Mouse (Mus musculus) left cerebral cortex, postnatal 36 days (tissue): Measurements from ENCODE around the gene Atcay. TPM values are rescaled to one million over a fixed set of nuclear protein-coding genes. Genes with fewer than 3 reads are reported as not detected.
"Not testable (repeated sequence)": the region's sequence is repeated elsewhere in the genome, so short reads cannot be mapped to it uniquely, and the experiment has no call there.

Experiments
- DNase-seq, 2 experiments: peaks; one replicate each; pipeline ENCODE4 v3.0.0; 2021 to 2022; ENCODE audit warnings: low spot score in 2 of 2, mixed read lengths in 1 of 2
- intact Hi-C: fragments of 180-260 bp; cut with DNase I; formaldehyde crosslinking; loops from one replicate; pipeline ENCODE4 v1.15.1; 2025
- total RNA-seq, 2 experiments: library from RNA; stranded (reverse); gene quantifications; 2 replicates each; pipeline ENCODE4 v1.2.3; 2021

Gene Atcay
- total RNA-seq, 2 experiments from 2014 or later: 202 to 212 TPM

DNA sequence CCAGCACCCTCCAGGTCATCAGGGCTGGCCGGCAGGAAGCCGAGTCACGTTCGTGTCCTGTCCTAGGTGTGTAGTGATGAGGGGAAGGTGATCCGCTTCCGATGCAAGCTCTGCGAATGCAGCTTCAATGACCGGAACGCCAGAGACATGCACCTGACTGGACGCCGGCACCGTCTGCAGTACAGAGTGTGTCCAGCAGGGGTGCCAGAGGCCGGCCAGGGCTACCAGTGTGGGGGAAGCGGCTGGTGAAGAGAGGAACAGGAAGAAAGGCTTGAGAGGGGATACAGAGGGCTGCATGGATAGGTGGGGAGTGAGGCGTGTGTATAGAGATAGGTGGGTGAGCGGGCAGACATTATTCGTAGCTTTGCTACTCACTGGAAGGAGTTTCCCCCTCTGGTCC lies 14.0 kb upstream of the Atcay start:
- intact Hi-C loops: no loop called here
- DNase-seq: peak; percentile 74 to 78

DNA sequence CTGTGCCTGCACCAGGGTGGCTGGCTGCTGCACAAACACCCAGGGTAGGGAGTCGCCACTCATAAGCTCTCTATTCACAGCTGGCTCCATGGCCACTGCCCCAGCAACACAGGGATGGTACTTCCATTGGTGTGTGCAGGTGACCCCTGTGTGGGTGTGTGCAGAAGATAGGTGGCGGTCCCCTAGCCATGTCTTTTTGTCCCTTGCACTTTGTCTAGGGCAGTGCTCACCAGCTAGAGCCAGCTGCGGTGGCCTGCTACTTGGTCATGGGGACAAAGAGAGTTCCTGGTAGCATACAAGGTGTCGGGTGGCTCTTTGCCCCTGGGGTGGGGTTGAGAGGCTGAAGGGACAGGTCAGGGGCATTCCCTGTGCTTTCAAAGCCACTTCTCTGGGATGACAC lies 13.5 kb upstream of the Atcay start:
- intact Hi-C loops: no loop called here
- no peak for DNase-seq

DNA sequence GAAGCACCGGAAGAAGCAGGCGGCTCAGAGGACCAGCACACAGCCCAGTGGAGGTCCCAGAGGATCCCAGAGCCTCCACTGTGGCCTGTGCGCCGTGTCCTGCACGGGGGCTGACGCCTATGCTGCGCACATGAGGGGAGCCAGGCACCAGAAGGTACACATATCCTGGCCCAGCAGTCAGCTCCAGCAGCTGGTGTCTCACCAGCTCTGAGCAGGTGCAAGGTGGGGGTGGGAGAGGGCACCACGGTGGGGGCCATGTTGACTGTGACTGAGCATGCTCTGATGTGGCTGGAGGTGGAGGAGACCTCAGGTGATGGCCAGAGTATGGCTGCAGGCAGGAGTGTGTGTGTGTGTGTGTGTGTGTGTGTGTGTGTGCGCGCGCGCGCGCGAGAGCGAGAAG lies 11.4 kb upstream of the Atcay start:
- intact Hi-C loops: no loop called here
- no peak for DNase-seq

DNA sequence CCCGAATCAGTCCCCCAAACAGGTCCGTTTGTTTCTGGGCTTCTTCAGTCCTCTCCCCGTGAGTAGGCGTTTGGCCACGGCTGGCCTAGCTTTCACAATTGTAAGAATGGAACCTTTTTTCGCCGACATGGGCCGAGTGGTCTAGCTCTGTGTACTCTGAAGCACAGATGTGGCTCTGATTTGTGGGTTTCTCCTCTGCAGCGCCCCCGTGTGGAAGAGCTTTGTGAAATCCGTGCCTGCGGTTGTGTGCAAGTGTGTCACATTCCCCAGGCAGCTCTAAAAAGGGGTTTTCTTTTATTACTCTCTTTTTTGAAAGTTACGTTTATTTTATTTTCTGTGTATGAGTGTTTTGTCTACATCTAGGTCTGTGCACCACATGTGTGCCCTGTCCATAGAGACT lies 10.2 kb upstream of the Atcay start:
- intact Hi-C loops: no loop called here

DNA sequence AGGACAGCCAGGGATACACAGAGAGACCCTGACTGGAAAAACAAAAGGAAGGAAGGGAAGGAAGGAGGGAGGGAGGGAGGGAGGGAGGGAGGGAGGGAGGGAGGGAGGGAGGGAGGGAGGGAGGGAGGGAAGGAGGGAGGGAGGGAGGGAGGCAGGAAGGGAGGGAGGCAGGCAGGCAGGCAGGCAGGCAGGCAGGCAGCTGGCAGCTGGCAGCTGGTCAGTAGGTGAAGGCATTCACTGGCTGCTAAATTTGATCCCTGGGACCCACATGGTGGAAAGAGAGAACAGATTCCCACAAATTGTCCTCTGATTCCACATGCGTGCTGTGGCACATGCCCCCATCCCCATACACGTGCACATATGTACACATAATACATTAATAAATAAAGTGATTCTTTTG lies 8.0 kb upstream of the Atcay start:
- intact Hi-C loops: no loop called here
- DNase-seq: no peak

More for the DNA sequence above, 10.2 kb upstream of the Atcay start:
- peak in 1 of 2 experiments; percentile 76 for DNase-seq

DNA sequence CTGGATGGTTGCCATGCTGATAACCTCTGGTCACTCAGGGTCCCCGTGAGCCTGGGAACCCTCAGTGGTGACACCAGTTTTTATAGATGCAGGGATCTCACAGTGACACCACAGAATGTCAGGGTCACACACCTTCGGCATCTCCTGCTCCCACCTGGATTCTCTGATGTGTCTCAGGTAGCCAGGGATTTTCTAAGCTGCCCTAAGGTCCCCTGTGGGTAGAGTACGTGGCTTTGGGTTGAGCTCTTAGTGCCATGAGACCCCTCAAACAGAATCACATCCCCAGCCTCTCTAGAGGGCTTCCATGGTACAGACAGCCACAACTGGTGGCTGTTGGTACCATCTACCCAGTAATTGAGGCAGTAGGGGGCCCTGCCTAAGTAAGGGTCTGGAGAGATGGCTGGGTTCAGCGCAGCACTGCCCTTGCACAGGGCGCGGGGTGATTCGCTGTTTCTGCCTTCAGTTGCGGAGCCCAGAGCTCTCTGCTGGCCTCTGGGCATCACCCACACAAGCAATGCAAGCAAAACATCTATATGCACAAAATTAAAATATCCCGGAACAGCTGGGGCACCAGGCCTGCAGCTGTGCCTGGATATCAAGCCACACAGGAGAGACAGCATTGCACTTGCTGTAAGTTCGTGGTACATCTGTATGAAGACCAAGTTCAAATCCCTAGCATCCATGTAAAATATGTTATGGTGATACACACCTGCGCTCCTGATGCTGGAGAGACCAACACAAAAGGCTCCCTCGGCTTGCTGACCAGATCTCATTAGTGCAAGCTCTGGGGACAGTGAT lies 6.0 kb upstream of the Atcay start:
- intact Hi-C loops: no loop called here
- DNase-seq: no peak

DNA sequence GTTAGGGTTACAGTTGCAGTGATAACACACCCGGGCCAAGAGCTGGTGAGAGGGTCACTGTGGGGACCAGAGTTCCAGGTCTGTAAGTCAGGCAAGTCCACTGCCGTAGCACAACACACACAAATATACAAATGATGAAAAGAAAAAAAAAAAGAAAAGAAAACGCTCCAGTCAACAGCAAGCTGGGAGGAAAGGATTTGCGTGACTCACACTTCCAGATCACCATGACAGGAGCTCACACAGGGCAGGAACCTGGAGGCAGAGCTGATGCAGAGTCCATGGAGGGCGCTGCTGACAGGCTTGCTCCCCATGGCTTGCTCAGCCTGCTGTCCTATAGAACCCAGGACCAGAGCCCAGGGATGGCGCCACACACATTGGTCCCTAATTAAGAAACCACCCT lies 3.6 kb upstream of the Atcay start:
- intact Hi-C loops: no loop called here
- DNase-seq: no peak

DNA sequence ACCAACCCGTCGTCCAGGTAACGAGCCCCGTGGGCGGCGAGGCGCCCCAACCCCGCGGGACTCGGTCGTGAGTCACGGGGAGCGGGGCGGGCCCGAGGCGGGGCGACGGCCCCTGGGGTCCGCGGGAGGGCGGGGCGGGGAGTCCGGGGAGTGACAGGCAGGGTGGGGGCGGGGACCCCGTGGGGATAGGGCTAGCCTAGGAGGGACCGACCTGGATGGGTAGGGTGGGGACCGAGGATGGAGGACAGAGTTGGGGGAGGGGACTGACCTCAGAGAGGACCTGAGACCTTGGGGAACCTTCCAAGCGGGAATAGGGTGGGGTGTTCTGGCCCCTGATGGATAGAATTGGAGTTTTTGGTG lies 2.6 kb upstream of the Atcay start:
- no peak for DNase-seq
- intact Hi-C loops: no loop called here

DNA sequence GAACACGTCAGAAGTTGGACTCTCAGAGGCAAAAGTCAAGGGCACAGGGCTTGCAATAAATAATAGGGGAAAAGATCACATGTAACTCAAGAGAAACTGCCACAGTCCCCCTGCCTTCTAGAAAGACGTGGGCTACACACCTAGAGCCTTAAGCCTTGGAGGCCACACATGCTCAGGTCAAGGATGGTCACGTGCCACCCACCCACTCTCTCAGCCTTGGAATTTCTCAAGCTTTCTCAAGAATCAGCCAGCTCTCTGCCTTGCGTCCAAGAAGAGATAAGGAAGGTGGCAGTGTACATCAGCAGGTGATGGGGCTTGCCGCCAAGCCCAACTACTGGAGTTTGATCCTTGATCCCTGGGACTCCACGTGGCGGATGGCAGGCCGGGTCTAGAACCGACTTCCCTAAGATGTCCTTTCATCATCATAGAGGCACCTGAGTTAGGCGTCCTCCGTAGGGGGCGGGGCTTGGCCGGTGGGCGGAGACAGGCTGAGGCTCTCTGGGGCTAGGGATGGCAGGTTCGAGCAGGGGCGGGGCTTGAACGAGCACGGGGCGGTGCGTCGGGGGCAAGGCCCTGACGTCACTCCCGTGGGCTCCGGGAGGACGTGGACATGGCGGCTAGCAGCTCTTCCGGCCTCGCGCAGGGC lies 2.1 kb upstream of the Atcay start, which contains the start of gene Zfr2:
Gene Zfr2 (plus strand): TSS at position 576 of the 646 bp plus-strand sequence.
- intact Hi-C loops: no loop called here
- peak; percentile 91 to 93 for DNase-seq

DNA sequence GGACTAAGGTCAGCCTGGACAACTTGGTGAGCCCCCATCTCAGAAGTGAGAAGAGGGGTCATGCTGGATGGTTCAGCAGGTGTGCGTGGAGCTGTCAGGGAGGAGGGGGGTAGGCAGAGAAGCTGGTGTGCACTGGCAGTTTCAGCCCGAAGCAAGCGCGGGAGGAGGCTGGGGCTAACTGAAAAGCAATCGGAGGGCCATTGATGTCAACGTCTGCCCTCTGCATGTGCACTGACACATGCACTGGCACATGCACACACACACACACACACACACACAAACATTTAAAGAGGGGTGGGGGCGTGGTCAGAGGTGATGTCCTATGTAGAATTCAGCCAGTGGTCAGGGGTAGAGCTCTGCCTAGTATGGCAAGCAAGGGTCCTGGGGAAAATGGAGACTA lies 803 bp upstream of the Atcay start:
- intact Hi-C loops: no loop called here
- no peak for DNase-seq

DNA sequence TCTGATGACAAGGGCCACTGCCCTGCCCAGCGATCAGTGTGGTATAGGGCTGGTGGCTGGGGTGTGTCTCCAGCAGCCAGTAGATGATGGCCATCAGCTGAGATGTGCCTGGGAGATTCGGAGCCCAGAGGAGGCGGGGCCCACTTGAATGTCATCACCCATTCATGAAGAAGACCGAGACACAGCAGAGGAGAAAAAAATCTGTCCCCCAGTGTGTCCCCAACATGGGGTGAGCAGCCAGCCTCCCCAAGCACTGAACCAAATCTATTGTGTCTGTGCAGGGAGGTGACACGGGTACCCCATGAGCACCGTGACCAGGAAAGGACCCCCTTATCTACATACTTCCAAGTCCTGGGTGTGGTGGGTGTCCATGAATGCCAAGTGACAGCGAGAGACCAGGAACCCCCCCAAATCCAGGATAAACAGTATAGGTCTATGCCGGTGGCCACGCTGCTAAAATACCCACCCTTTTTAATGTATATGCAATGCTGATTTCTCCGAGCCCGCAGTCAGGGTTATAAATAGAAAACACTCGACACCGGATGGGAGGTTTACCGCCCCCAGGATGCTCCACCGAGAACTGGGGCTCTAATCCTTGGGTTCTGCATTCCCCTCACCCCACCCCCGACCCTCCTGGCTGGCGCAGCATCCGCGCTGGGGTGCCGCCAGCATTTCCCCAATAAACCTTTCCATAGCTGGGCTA lies 747 bp downstream of the Atcay start:
- intact Hi-C loops: no loop called here
- DNase-seq: no peak

DNA sequence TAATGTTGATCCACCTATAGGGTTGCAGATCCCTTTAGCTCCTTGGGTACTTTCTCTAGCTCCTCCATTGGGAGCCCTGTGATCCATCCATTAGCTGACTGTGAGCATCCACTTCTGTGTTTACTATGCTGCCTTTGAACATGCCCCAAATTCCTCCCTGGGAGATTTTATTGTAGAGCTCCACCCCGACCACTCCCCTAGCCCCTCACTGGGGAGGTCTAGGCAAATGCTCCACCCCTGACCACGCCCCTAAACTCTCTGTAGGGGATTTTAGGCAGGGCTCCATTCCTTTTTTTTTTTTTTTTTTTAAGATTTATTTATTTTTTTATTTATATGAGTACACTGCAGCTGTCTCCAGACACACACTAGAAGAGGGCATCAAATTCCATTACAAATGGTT lies 6.9 kb downstream of the Atcay start:
- intact Hi-C loops, DNase-seq: not testable (repeated sequence)

DNA sequence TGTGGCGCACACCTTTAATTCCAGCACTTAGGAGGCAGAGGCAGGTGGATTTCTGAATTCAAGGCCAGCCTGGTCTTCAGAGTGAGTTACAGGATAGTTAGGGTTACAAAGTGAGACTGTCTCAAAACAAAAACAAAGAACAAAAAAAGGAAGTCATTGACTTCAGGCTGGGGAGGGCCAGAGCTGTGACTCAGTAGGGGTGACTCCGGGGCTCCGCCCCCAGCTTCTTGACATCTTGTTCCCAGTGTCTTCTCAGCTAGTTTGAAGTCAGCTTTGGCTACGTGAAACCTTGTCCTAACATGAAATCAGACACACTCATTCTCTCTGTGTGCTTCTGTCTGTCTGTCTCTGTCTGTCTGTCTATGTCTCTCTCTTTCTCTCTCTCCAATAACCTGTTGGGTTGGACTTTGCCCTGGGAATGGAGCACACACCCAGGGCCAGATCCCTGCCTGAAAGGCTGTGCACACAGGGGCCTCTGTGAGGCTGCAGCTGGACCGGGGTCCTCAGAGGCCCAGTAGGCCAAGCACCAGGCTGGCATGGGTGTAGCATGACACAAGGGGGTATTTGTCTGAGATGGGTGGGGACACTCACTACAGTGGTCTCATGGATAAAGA lies 9.1 kb downstream of the Atcay start:
- intact Hi-C loops: no loop called here
- DNase-seq: no peak

DNA sequence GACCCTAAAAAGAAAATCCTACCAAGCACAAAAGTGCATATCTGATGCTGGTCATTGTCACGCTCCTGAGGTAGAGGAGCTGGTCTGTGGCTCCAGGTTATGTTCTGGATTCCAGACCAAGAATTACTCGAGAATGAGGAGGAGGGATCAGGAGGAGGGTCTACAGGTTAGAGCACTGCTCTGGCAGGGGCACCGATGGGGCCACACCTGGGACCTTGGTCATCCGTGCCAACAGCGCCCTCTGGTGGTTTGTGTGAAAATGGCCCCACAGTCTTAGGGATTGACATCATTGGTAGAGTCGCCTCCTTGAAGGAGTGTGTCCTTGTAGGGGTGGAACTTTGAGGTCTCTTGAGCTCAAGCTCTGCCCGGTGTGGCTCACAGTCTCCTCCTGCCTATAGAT lies 12.7 kb downstream of the Atcay start:
- peak; percentile 51 to 54 for DNase-seq
- intact Hi-C loops: loop anchor here (2.0 kb wide), 1 partner anchor 19 kb away; no protein-coding TSS in a partner anchor

DNA sequence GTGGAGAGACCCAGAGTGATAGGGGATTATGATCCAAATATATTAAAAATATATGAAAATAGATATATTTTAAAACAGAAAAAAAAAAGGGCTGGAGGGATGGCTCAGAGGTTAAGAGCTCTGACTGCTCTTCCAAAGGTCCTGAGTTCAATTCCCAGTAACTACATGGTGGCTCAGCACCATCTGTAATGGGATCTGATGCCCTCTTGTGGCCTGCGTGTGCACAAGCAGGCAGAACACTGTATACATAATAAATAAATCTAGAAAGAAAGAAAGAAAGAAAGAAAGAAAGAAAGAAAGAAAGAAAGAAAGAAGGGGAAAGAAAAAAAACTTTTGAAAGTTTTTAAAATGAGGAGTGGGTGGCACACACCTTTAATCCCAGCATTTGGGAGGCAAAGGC lies 13.4 kb downstream of the Atcay start:
- DNase-seq: not testable (repeated sequence)
- intact Hi-C loops: loop anchor here (2.0 kb wide), 1 partner anchor 18 kb away; no protein-coding TSS in a partner anchor

DNA sequence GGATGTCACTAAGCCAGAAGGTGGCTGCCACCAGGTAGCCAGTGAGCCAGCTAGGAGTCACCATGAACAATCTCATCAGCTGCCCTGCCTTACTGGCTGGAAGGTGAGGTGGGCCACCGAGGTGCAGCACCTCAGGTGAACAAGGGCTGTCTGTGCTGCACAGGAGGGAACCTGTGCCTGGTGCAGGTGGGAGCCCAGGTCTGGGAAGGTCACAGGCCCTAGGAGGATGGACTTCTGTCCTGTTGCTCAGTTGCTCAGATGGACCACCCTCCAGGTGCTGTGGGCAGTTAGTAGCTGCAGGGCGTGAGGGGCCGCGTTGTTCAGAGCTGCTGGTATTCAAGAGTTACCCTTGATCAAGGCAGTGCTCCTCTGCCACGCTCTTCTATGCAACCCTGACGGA lies 13.8 kb downstream of the Atcay start:
- intact Hi-C loops: loop anchor here (2.0 kb wide), 1 partner anchor 18 kb away; no protein-coding TSS in a partner anchor
- DNase-seq: no peak

DNA sequence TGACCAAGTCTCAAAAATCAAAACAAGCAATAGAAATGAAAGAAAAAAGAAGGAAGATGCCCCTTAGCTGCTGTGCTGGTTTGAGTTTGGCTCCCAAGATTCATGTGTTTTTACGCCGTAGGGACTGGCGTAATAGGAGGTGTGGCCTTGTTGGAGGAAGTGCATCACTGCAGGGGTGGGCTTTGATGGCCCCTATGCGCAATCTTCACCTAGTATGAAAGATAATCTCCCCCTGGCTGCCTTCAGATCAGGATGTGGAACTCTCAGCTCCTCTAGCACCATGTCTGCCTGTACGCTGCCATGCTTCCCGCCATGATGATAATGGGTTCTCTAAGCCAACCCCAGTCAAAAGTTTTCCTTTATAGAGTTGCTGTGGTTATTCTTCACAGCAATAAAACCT lies 14.4 kb downstream of the Atcay start:
- intact Hi-C loops: loop anchor here (2.0 kb wide), 1 partner anchor 17 kb away; no protein-coding TSS in a partner anchor
- no peak for DNase-seq

DNA sequence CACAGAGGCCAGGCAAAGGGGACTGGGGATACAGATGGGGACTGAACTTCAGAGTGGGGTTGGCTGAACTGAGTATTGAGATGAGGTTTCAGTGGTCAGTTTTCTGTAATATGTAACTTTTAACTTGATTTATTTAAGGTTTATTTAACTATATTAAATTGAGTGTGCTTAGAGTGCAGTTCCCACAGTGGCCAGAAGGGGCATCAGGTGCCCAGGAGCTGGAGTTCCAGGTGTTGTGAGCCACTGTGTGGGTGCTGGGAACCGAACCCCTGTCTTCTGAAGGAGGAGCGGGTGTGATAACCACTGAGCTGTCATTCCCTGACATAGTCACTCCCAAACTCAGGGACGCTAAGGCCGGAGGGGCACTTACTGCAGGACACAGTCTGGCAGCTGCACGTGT lies 20.5 kb downstream of the Atcay start:
- intact Hi-C loops: no loop called here
- DNase-seq: no peak

DNA sequence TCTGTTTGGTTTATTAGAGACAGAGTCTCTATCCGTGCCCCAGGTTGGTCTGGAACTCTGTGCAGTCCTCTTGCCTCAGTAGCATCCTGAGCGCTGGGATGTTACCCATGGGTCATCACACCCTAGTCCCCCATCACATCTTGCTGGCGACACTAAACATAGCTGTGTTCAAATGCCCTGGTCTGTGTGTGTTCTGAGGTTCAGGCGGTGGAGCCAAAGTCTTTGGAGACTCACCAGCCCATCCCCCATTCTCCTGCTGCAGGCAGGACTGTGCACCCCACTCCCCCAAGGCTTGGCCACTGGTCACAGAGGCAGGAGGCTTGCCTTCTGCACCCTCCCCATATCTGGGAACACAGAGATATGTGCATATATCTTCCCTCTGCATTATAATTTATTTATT lies 26.5 kb downstream of the Atcay start:
- intact Hi-C loops: no loop called here
- no peak for DNase-seq
